Comparison of ENCODE assay signal across 7 mouse cellular contexts in the genomic region with DNA sequence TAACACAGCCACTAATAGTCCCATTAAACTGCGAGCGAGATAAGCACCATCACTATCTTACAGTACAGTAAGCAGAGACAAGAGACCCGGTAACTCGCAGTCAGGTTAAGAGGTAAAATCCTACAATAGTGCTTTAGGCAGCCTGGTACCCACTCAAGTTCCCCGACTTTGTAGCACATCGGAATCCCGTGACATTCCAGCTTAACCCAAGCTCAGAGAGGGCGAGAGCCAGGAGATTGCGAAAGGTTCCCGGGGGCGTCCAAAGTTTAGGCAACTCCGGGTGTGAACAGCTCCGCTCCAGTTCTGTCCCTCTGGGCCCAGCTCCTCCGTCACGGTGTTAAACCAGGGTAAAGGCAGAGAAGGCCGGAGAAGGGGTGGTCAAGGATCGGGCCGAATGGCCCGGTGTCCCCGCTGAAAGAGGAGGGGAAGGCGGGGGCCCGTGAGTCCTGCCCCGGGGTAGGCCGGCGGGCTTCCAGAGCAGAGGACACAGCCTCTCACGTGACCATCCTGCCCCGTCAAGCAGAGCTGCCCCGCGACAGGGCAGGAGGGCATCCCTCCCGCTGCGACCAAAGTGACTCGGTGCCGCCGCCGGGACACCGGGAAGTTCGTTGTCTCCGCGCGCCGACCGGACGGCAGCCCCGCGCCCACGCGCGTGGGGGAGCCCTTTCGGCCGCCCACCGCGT. TPM values are rescaled to one million over a fixed set of nuclear protein-coding genes. Genes with fewer than 3 reads are reported as not detected.
DNase-seq lines count a peak whose midpoint lies in the region; ATAC-seq and TF ChIP-seq lines count a peak whose summit lies in the region.

No protein-coding gene starts in this region.

- H3K9me3 ChIP-seq in heart, embryonic 12.5 days (replicated peaks), result no peaks in the 10 kb centered on the region
- no peaks in the 10 kb centered on the region for H3K9me3 ChIP-seq in kidney, postnatal 0 days (replicated peaks; ENCODE audit: low read length)

- no peaks in the 10 kb centered on the region for H3K27me3 ChIP-seq in heart, embryonic 12.5 days (replicated peaks)
- no peaks in the 10 kb centered on the region for H3K27me3 ChIP-seq in kidney, postnatal 0 days (ENCODE audit: insufficient read depth, low read length)

- H3K27ac ChIP-seq in bone marrow macrophage, adult 2 months (ENCODE audit: insufficient read depth, low read depth, low read length), result peak overlapping the region; percentile 81
- H3K27ac ChIP-seq in heart, embryonic 12.5 days (ENCODE audit: poor library complexity, severe bottlenecking), result peak overlapping the region; percentile 83
- H3K27ac ChIP-seq in kidney, postnatal 0 days, result peak overlapping the region; percentile 94

- peak overlapping the region; percentile 84 for H3K4me2 ChIP-seq in heart, embryonic 12.5 days
- H3K4me2 ChIP-seq in kidney, postnatal 0 days (ENCODE audit: low read length), result peak overlapping the region; percentile 80

- peak; percentile 78 for ATAC-seq in erythroid progenitor cell, adult 5-6 weeks (replicated peaks; ENCODE audit: low FRiP score, poor library complexity, severe bottlenecking)
- ATAC-seq in heart, embryonic 12.5 days (ENCODE audit: insufficient number of reproducible peaks, low FRiP score), result peak; percentile 90
- ATAC-seq in kidney, postnatal 0 days (replicated peaks; ENCODE audit: low FRiP score, low read depth), result peak; percentile 87

- peak; percentile 28; the same call in 1 of the 2 replicates for TF ChIP-seq POLR2A in bone marrow macrophage, adult 2 months (IDR thresholded peaks at IDR 0.05; ENCODE audit: borderline replicate concordance, low read depth, low read length)

- H3K4me1 ChIP-seq in bone marrow macrophage, adult 2 months (ENCODE audit: control insufficient read depth, insufficient read depth, low read length), result peaks cover 44% of the 10 kb centered on the region
- H3K4me1 ChIP-seq in heart, embryonic 12.5 days (replicated peaks), result peaks cover 27% of the 10 kb centered on the region
- peaks cover 5% of the 10 kb centered on the region; the same call in 1 of the 2 replicates for H3K4me1 ChIP-seq in kidney, postnatal 0 days (replicated peaks; ENCODE audit: insufficient read depth, low read length)

- WGBS in heart, embryonic 12.5 days, result under 1% methylated on average over 52 of the region's 52 CpGs
- under 1% methylated on average over 34 of the region's 52 CpGs for WGBS in kidney, postnatal 0 days

- peak; percentile 50 for DNase-seq in MEL-GATA-1-ER (ENCODE audit: extremely low read depth, low read depth)
- DNase-seq in kidney, postnatal 0 days (ENCODE audit: low spot score), result peak; percentile 77
- DNase-seq in lung, postnatal 10 days, result peak; percentile 85
- DNase-seq in ovary, postnatal 36 days (ENCODE audit: low spot score), result peak; percentile 72

- peak overlapping the region; percentile 93 for H3K9ac ChIP-seq in heart, embryonic 12.5 days
- H3K9ac ChIP-seq in kidney, postnatal 0 days (ENCODE audit: low read depth, low read length), result peak overlapping the region; percentile 92

- peaks cover 3% of the 10 kb centered on the region; the same call in 1 of the 2 replicates for H3K36me3 ChIP-seq in heart, embryonic 12.5 days
- no peaks in the 10 kb centered on the region for H3K36me3 ChIP-seq in kidney, postnatal 0 days (ENCODE audit: insufficient read depth, low read length)

- H3K4me3 ChIP-seq in bone marrow macrophage, adult 2 months (ENCODE audit: insufficient read depth, low read length), result peak overlapping the region; percentile 97
- H3K4me3 ChIP-seq in heart, embryonic 12.5 days, result peak overlapping the region; percentile 97
- H3K4me3 ChIP-seq in kidney, postnatal 0 days (replicated peaks; ENCODE audit: low read depth, low read length), result peak overlapping the region; percentile 90

- no peak for TF ChIP-seq CTCF in bone marrow macrophage, adult 2 months (IDR thresholded peaks at IDR 0.05; ENCODE audit: low read depth, low read length)
- TF ChIP-seq CTCF in kidney, postnatal 0 days (IDR thresholded peaks at IDR 0.05; ENCODE audit: low read depth), result no peak; the same call in 1 of the 2 replicates

RNA-seq across cellular contexts. Expression of a gene that starts 0.6 kb away (rescaled TPM):
- 107 and 127 TPM in 2 replicates for polyA plus RNA-seq in bone marrow macrophage, adult 2 months (2012; ENCODE audit: insufficient read depth, insufficient read length, missing spikeins)
- total RNA-seq in erythroid progenitor cell, adult 5-6 weeks (2015; ENCODE audit: low replicate concordance), result 31.7 and 34.4 TPM in 2 replicates
- total RNA-seq in erythroid progenitor cell, adult 5-6 weeks (2017; ENCODE audit: low replicate concordance), result 14.3 and 17.6 TPM in 2 replicates
- 72.3 and 72.4 TPM in 2 replicates for polyA plus RNA-seq in heart, embryonic 12.5 days (2016; fragmentation: Nextera tagmentation; extraction: Ambion mirVana)
- polyA plus RNA-seq in kidney, postnatal 0 days (2015; fragmentation: Nextera tagmentation; extraction: Ambion mirVana), result 91.5 and 93.0 TPM in 2 replicates

Comparison
In these comparisons a context has a peak if more than half of its experiments do, and no peak if none do; other contexts are left out.
1. Peak in every context shown above with its lines: DNase-seq, ATAC-seq, H3K4me3 ChIP-seq and H3K27ac ChIP-seq.